In genomic region chr1:61236511-61236910, GRCm38 (mm10) we compare ENCODE assay signal across 17 mouse cellular contexts.
"Had no signal": no experiment of that assay in that cellular context is flagged by ENCODE, and none has a peak within 500 bp of the region (broad histone marks: within the 10 kb centered on the region; RNA-seq: fewer than 3 reads in every experiment).

No protein-coding gene starts in this region.

- H3K9ac ChIP-seq: lung, embryonic 14.5 days; midbrain, embryonic 12.5 days; neural tube, embryonic 13.5 days; neural tube, embryonic 15.5 days had no signal

- H3K27me3 ChIP-seq: midbrain, embryonic 12.5 days; neural tube, embryonic 13.5 days; neural tube, embryonic 15.5 days had no signal

- DNase-seq: lung, adult 18-20 months; lung, embryonic 14.5 days; lung, postnatal 10 days; lung, postnatal 4 days; retina, postnatal 1 day; right cerebral cortex, adult 18-20 months; right cerebral cortex, postnatal 25 days; right cerebral cortex, postnatal 4 days; spleen, adult 18-20 months; thymus, adult 18-20 months; thymus, postnatal 14 days; thymus, postnatal 36 days had no signal

- H3K36me3 ChIP-seq: midbrain, embryonic 10.5 days; midbrain, embryonic 12.5 days; neural tube, embryonic 13.5 days; neural tube, embryonic 15.5 days had no signal

- H3K4me3 ChIP-seq: midbrain, embryonic 10.5 days; midbrain, embryonic 12.5 days; myocyte; neural tube, embryonic 13.5 days; neural tube, embryonic 15.5 days had no signal

- H3K4me2 ChIP-seq: lung, embryonic 14.5 days; midbrain, embryonic 12.5 days; neural tube, embryonic 13.5 days; neural tube, embryonic 15.5 days had no signal

- H3K27ac ChIP-seq: midbrain, embryonic 10.5 days; midbrain, embryonic 12.5 days; neural tube, embryonic 13.5 days; neural tube, embryonic 15.5 days had no signal

- H3K9me3 ChIP-seq: midbrain, embryonic 10.5 days; midbrain, embryonic 12.5 days; neural tube, embryonic 13.5 days; neural tube, embryonic 15.5 days had no signal
